Mouse (Mus musculus): ENCODE results near the gene Ccnl1. TPM values are rescaled to one million over a fixed set of nuclear protein-coding genes. Genes with fewer than 3 reads are reported as not detected.

The Ccnl1 gene
- total RNA-seq, 2 experiments from 2014 or later, result 91.1 to 99.3 TPM

DNA sequence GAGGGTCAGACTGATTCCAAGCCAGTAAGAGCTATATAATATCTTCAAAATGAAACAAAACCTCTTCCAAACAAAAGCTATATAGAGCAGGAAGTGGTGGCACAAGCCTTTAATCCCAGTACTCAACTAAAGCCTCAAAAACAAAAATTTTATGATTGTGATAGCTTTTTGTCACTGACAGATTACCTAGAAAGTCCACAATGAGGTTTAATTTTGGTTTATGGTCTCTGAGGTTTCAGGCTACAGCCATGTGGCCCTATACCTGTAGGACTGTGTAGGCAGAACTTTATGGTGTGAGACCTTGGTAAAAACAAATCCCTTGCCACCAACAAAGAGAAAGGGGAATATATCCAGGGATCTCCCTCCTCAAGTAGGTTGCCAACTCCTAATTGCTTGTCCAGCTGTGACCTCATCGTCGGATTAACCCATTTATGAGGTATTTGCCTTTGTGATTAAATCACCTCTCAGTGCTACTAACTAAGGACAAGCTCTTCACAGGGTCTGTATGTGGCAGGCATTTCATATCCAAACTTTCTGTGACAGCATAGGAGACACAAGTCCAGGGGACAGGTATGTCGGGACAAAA lies 1.5 kb upstream of the Ccnl1 start:
- no peak for DNase-seq

DNA sequence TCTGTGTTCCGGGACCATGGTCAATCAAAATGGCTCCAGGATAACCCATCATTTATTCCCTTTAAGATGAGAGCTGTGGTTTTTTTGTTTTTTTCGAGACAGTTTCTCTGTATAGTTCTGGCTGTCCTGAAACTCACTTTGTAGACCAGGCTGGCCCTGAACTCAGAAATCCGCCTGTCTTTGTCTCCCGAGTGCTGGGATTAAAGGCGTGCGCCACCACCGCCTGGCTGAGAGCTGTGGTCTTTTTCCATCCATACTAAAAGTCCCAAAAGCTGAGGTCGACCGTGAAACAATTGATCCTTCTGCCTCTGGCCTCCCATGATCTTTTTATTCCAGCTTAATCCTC lies 764 bp upstream of the Ccnl1 start:
- peak; percentile 38 for DNase-seq

- peak; percentile 74 for DNase-seq
Observed at GRCm38 (mm10) chr3:65957271-65958101, 563 bp downstream of the Ccnl1 start.

DNA sequence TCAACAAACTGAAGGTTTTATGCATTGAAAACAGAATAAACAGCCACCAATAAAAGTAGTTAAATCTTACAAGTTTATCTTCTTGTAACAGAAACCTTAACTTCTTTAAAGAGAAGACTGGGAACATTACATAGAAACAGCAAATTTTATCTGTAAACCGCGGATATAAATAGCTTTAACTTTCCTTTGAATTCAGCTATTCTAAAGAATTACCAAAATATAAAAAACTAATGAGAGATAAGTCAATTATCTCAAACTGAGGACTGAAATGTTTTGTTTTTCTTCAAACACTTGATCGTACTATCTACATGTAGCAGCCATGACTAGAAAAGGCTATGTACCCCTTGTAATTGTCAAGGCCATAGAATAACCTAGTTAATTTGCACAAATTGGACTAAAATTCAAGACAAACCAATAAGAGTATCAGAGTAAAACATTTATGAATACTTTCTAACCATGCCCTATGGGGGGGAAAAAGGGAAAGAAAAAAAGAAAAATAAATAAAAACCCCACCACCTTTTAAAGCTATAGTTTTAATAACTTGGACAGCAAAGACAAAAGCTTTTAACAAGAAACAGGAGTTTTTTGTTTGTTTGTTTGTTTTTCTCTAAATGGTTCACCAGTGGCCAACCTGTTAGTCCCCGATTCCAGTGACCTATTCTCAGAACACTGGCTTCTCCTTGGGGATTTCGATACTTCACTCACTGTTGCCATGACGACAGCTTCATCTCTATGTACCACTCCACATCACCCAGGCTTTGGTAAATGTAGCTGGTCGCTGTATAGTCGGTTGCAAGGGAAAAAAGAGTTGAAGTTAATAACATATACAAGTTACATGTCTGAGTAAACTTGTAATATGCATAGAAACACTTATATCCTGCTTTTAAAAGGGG lies 3.3 kb downstream of the Ccnl1 start:
- DNase-seq, result no peak

DNA sequence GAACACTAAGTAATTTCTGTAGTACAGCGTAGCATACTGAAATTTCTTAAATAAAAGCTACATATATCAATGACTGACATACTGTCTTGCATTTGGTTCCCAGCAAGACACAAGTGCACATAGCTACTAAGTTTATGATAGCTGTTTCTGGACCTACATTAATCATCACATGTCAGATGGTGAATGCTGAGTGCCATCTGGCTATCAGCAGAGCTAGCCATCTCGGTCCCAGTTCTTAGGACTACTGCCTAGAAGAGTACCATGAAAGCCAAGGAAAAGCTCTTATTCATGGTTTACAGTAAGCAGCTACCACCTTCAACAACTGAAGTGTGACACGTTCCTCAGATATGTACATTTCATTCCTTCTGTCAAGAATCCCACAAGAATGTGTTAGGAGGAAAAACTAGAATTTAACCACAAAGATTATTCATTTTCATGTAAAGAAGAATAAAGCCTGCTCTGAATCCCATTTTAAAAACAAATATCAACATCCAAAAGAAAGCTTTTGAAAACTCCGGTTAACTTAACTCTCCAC lies 7.2 kb downstream of the Ccnl1 start:
- no peak for DNase-seq

DNA sequence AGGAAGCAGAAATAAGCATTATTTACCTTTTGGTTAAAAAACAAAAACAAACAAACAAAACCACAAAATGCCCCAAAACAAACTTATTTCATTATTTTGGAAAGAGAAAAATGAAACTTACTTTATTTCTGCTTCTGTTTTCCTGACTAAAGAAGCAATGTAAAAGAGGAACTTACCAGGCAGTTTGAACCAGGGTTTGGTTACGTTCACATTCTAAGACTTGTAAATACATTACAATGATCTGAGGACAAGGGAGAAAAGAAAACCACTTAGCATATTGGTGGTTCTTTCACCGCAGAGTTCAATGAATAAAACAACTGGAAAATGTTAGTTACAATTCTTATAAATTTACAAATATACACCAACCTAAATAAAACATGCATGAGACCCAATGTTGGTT lies 7.7 kb downstream of the Ccnl1 start:
- DNase-seq, result no peak

DNA sequence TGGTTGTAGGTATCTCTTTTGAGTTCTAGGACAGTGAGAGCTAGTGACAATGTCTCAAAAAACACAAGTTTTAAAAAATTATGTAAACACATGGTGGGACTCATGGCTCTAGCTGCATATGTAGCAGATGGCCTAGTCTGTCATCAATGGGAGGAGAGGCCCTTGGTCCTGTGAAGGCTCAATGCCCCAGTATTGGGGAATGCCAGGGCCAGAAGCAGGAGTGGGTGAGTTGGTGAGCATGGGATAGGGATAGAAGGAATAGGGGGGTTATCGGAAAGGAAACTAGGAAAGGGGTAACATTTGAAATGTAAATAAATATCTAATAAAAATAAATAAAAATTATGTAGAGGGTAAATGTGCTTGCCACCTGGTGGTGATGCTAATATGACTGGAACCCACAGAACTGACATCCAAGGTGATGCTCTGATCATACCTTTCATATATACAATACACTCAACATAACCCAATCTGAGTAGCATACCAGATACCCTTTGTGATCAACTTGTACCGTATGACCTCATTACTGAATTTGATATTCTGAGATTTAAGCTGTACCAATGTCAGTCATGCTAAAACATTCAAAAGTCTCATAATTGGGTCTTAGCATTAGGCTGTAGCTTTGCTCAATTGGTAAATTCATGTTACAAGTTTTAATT lies 12.6 kb downstream of the Ccnl1 start:
- no peak for DNase-seq

GRCm38 (mm10) chr3:65944713-65945112 lies 13.3 kb downstream of the Ccnl1 start:
- no peak for DNase-seq

DNA sequence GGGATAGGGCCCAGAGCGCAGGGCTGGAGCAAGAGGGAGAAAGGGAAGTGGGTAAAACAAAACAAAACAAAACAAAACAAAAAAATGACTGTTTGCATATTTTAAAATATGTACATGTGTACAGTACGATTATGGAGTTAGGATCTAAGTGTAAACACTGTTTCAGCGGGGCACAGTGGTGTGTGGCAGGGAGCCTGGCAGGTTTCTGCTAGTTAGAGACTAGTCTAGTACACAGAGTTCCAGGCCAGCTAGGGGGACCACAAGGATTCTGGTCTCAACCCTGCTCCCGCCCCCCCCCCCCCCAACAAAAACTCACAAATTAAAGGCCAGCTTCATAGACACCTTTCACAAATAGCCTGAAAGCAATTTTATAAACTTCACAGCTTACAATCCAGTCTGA lies 14.6 kb downstream of the Ccnl1 start:
- no peak for DNase-seq

DNA sequence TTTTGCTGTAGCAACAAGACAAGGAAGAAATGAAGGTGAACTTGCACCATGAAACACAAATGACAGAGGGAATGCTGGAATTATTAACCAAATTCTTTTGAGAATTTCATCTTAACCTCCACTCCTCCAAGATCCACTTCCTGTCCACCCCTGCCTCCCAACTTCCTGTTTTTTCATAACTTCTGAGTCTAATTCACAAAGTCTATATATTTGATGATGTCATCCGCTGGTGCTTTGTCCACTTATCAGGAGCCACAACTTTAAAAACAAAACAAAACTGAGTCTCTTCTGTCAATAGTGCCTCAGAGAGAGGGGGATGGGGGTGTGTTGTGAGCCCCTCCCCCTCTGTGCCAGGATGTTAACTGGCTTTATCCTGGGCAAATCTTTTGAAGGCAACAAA lies 17.0 kb downstream of the Ccnl1 start:
- no peak for DNase-seq

GRCm38 (mm10) chr3:65938211-65938610 lies 19.8 kb downstream of the Ccnl1 start:
- DNase-seq, result no peak

DNA sequence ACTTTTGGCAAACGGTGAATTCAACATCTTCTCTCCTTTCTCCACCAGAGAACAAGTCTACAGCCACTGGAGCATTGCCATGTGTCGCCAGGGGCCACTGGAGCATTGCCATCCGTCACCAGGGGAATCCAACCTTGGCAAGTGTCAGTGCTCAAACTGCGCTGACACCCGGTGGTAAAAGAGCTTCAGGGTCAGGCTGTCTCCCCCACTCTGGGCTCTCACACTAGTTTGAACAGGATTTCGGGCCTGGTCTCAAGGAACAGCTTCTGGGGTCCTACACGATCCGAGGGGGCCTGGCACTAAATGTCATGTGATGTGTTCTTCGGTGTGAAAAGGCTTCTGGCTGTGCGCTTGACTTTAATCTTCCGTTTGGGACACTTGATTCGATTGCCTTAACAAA lies 21.7 kb downstream of the Ccnl1 start:
- peak; percentile 76 for DNase-seq

DNA sequence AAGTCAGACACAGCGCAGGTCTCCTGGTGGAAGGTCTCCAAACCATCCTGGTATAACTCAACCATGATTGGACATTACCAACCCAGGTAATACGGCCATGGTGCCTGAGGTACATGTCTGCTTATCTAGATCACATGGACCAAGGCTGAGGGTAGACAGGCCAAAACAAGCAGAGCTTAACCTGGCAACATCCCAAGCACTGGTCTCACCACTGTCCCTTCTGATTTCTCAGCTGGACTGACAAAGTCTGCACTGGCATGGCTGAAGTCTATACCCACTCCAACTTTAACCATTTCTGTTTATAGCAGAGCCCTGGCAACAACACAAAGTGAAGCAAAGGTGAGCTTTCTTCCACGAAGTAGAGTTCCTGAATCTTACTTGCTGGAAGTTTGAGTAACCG lies 22.9 kb downstream of the Ccnl1 start:
- DNase-seq, result peak; percentile 55

DNA sequence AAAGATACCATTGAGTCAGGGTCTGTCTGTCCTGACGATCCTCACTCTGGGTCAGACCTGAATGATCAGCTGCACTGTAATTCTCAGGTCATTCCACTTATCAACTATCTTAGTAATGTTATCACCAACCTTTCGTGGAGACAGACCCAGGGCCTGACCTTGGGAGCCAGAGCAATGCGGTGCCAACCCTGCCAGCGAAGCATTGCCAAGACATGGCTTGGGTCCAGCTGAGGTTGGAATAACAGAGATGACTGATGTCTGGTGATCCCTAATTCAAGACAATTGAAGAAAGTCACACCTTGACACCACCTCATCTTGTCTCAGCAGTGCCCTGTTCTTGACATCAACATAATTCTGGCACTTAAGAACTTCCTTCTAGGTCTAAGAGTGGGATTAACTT lies 24.3 kb downstream of the Ccnl1 start:
- peak; percentile 85 for DNase-seq

DNA sequence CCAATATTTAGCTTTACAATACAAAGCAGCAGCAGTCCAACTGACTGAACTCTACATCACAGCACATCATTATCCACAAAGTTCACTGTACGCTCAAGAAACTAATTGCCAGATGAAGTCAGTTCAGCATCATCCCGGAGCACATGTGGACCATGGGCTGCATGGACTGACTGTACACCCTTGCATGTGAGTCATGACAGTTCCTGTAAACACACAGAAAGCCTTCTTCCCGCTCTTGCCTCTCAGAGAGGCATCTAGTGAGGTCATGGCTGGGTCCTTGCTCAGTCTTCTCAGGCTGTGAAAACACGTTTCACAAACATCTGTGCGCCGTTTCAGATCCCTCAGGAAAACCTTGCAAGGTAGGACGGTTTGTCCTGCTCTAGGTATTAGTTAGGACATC lies 26.5 kb downstream of the Ccnl1 start:
- no peak for DNase-seq

DNA sequence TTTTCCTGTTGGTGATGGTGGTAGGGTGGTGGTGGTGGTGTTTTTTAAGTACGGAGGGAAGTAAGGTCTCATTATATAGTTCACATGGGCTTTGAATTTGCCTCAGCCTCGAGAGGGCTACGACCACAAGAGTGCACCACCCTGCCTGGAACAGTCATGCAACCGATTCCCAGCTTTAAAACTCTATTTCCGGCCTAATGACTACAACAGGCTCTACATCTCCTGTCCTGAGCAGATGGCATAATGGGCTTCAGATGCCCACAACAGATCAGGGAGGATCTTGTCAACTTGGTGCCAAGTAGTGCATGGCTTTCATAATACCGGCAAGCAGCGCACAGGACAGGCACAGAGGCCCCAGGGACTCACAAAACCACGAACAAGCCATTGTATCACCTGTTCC lies 27.4 kb downstream of the Ccnl1 start:
- no peak for DNase-seq

DNA sequence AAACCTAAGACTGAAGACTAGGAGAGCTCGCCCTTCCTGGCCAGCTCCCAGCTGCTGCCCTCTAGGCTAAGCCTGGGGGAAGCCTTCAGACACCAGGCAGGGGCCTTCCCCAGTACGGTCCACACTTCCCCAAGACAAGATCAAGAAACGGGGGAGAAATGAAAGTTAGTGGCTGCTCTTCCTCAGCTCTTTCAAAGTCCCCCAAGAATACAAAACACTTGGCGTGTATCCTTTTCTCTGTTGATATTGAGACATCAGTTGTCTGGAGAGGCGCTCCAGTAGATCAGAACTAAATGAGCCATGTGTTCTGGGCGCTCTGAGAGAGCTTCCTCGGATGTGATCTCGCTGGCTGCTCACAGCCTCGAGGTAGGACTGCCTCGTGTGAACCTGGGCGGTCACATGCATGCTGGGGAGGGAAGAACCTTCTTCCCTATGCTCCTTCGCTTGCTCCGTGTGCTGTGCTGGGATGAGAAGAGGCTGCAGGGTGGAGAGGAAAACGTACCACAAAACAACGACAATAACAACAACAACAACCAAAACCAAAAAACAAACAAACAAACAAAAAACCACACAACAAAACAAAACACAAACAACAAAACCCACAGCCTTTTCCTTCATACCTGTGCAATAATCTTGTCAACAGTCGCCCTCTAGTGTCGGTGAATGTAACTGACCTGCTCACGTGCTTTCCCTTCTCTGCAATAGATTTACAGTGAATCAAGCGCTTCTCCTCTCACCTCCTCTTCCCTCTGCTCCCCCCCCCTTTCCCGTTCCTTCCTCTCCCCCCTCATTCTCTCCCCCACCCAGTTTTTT lies 28.0 kb downstream of the Ccnl1 start:
- DNase-seq, result peak; percentile 77

DNA sequence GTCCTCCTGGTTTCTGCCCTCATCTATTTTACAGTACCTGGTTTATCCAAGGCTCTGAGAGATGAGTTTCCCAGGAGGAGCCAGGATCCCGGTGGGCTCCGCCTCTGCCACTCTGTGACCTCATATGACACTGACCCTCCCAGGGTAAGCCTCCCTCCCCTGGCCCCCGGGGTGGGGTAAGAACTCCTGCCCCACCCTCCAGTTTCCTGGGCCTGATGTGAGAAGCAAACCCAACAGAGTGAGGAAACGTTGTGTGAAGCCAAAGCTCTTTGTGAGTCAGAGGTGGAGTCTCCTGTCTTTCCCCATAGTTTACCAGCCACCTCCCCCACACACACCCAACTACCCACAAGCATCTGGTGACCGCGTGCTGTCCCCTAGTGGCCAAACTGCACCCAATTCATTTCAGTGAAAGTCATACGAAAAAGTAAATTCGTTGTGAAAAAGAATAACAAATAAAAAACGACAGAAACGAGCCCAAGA lies 28.7 kb downstream of the Ccnl1 start:
- peak; percentile 89 for DNase-seq

- DNase-seq, result no peak
Observed at GRCm38 (mm10) chr3:65928614-65929272, 29.3 kb downstream of the Ccnl1 start.

GRCm38 (mm10) chr3:65927685-65928084 lies 30.4 kb downstream of the Ccnl1 start:
- peak; percentile 81 for DNase-seq

DNA sequence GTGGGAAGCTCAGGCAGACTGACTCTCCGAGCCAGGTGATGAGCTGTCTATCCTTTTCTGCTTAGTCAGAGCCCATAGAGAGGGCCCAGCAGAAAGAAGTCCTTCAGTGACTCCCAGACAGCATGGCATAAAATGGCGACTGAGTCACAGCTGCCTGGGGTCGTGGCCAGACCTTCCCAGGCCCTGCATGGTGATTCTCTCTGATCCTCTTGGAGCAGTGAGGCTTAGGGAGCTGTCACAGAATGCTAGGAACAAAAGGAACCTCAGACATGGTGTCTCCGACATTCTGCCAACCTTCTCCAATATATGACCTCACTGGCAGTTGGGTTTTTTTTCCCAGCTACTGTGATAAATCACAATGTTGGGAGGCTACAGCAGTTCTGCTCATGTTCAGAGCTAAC lies 30.9 kb downstream of the Ccnl1 start:
- DNase-seq, result no peak

Data from adrenal gland, postnatal 10 days (tissue).